Mouse (Mus musculus): ENCODE data around the gene Sirt3. TPM values are rescaled to one million over a fixed set of nuclear protein-coding genes. Genes with fewer than 3 reads are reported as not detected.
A peak's percentile ranks its signal among the peaks of the same experiment; 100 is the strongest.

Sirt3 gene
- total and polyA plus RNA-seq, 2 experiments from 2014 or later = 71.6 to 75.6 TPM

- no peaks in the 10 kb centered on the region for H3K9me3 ChIP-seq (ENCODE audit: low read length)
- ATAC-seq (no peak), DNase-seq (ENCODE audit: low spot score) (no peak)
- H3K27me3 ChIP-seq (ENCODE audit: insufficient read depth, low read length) = no peaks in the 10 kb centered on the region
- no peak for TF ChIP-seq CTCF (IDR thresholded peaks at IDR 0.05; ENCODE audit: low read depth)
- no peaks in the 10 kb centered on the region for H3K36me3 ChIP-seq (ENCODE audit: insufficient read depth, low read length)
- H3K4me3 ChIP-seq (ENCODE audit: low read length) = no peak within 1 kb of the TSS
- H3K4me1 ChIP-seq (ENCODE audit: insufficient read depth, low read length) = no peaks in the 10 kb centered on the region
- no peak within 1 kb of the TSS for H3K4me2 ChIP-seq (ENCODE audit: low read depth, low read length)
- WGBS = 51% methylated on average over 20 of the region's 20 CpGs
- no peak within 1 kb of the TSS for H3K9ac ChIP-seq (replicated peaks; ENCODE audit: low read length)
- H3K27ac ChIP-seq = no peak within 1 kb of the TSS
Measured at GRCm38 (mm10) chr7:140834968-140835757, 46.9 kb downstream of the Sirt3 start, which contains the start of gene Urah. Gene Urah (plus strand): TSS chr7:140835018.

- Histone ChIP-seq H3K4me3 (ENCODE audit: low read length) (no peak overlapping the region), H3K27me3 (ENCODE audit: insufficient read depth, low read length) (no peaks in the 10 kb centered on the region), H3K9me3 (ENCODE audit: low read length) (no peaks in the 10 kb centered on the region), H3K27ac (no peak overlapping the region), H3K36me3 (ENCODE audit: insufficient read depth, low read length) (no peaks in the 10 kb centered on the region), H3K4me1 (ENCODE audit: insufficient read depth, low read length) (no peaks in the 10 kb centered on the region), H3K9ac (replicated peaks; ENCODE audit: low read length) (no peak overlapping the region), H3K4me2 (ENCODE audit: low read depth, low read length) (no peak overlapping the region)
- WGBS = 80% methylated on average over 4 of the region's 4 CpGs
- no peak for ATAC-seq
- no peak for DNase-seq (ENCODE audit: low spot score)
- TF ChIP-seq CTCF (IDR thresholded peaks at IDR 0.05; ENCODE audit: low read depth) = no peak
Measured at GRCm38 (mm10) chr7:140833341-140833740, 48.8 kb downstream of the Sirt3 start.

GRCm38 (mm10) chr7:140831447-140831846 is 50.7 kb downstream of the Sirt3 start:
- Histone ChIP-seq H3K9me3 (ENCODE audit: low read length) (no peaks in the 10 kb centered on the region), H3K27ac (no peak overlapping the region), H3K36me3 (ENCODE audit: insufficient read depth, low read length) (no peaks in the 10 kb centered on the region), H3K27me3 (ENCODE audit: insufficient read depth, low read length) (no peaks in the 10 kb centered on the region), H3K4me3 (ENCODE audit: low read length) (no peak overlapping the region), H3K9ac (replicated peaks; ENCODE audit: low read length) (no peak overlapping the region), H3K4me1 (ENCODE audit: insufficient read depth, low read length) (no peaks in the 10 kb centered on the region), H3K4me2 (ENCODE audit: low read depth, low read length) (no peak overlapping the region)
- no peak for TF ChIP-seq CTCF (IDR thresholded peaks at IDR 0.05; ENCODE audit: low read depth)
- ATAC-seq = no peak
- WGBS = 61% methylated on average over 6 of the region's 6 CpGs
- no peak for DNase-seq (ENCODE audit: low spot score)

GRCm38 (mm10) chr7:140828171-140828881 is 53.8 kb downstream of the Sirt3 start:
- H3K36me3 ChIP-seq (ENCODE audit: insufficient read depth, low read length) = no peaks in the 10 kb centered on the region
- no peaks in the 10 kb centered on the region for H3K4me1 ChIP-seq (ENCODE audit: insufficient read depth, low read length)
- TF ChIP-seq CTCF (IDR thresholded peaks at IDR 0.05; ENCODE audit: low read depth) = peak; percentile 87
- H3K27ac ChIP-seq = no peak overlapping the region; the same call in 1 of the 2 replicates
- DNase-seq (ENCODE audit: low spot score) (peak; percentile 79), ATAC-seq (peak; percentile 87)
- 35% methylated on average over 8 of the region's 8 CpGs for WGBS
- no peak overlapping the region for H3K9ac ChIP-seq (replicated peaks; ENCODE audit: low read length)
- no peak overlapping the region for H3K4me3 ChIP-seq (ENCODE audit: low read length)
- no peak overlapping the region for H3K4me2 ChIP-seq (ENCODE audit: low read depth, low read length)
- H3K9me3 ChIP-seq (ENCODE audit: low read length) = no peaks in the 10 kb centered on the region
- H3K27me3 ChIP-seq (ENCODE audit: insufficient read depth, low read length) = no peaks in the 10 kb centered on the region

GRCm38 (mm10) chr7:140822731-140823130 is 59.4 kb downstream of the Sirt3 start:
- no peak for ATAC-seq
- 90% methylated on average over 4 of the region's 4 CpGs for WGBS
- no peak for TF ChIP-seq CTCF (IDR thresholded peaks at IDR 0.05; ENCODE audit: low read depth)

GRCm38 (mm10) chr7:140821653-140822329 is 60.3 kb downstream of the Sirt3 start, which contains the start of gene Zfp941:
Gene Zfp941 (minus strand): TSS chr7:140822178.
- H3K4me3 ChIP-seq (ENCODE audit: low read length) = peak within 1 kb of the TSS; percentile 59
- peak within 1 kb of the TSS; percentile 95 for H3K27ac ChIP-seq
- no peak for TF ChIP-seq CTCF (IDR thresholded peaks at IDR 0.05; ENCODE audit: low read depth)
- no peaks in the 10 kb centered on the region for H3K9me3 ChIP-seq (ENCODE audit: low read length)
- peak within 1 kb of the TSS; percentile 76 for H3K9ac ChIP-seq (replicated peaks; ENCODE audit: low read length)
- peak within 1 kb of the TSS; percentile 67 for H3K4me2 ChIP-seq (ENCODE audit: low read depth, low read length)
- H3K27me3 ChIP-seq (ENCODE audit: insufficient read depth, low read length) = no peaks in the 10 kb centered on the region
- no peaks in the 10 kb centered on the region for H3K36me3 ChIP-seq (ENCODE audit: insufficient read depth, low read length)
- under 1% methylated on average over 21 of the region's 21 CpGs for WGBS
- DNase-seq (ENCODE audit: low spot score) (peak; percentile 94), ATAC-seq (peak; percentile 91)
- H3K4me1 ChIP-seq (ENCODE audit: insufficient read depth, low read length) = peaks cover 5% of the 10 kb centered on the region; the same call in 1 of the 2 replicates

More at GRCm38 (mm10) chr7:140822731-140823130, 59.4 kb downstream of the Sirt3 start:
- peaks cover 5% of the 10 kb centered on the region; the same call in 1 of the 2 replicates for H3K4me1 ChIP-seq (ENCODE audit: insufficient read depth, low read length)
- no peak overlapping the region for H3K27ac ChIP-seq
- no peaks in the 10 kb centered on the region for H3K27me3 ChIP-seq (ENCODE audit: insufficient read depth, low read length)
- no peak for DNase-seq (ENCODE audit: low spot score)
- H3K9me3 ChIP-seq (ENCODE audit: low read length) = no peaks in the 10 kb centered on the region
- H3K9ac ChIP-seq (replicated peaks; ENCODE audit: low read length) = no peak overlapping the region
- H3K36me3 ChIP-seq (ENCODE audit: insufficient read depth, low read length) = no peaks in the 10 kb centered on the region
- H3K4me3 ChIP-seq (ENCODE audit: low read length) = no peak overlapping the region
- H3K4me2 ChIP-seq (ENCODE audit: low read depth, low read length) = no peak overlapping the region

Measured in hindbrain, postnatal 0 days (tissue).